Mouse (Mus musculus): Measurements from ENCODE around the gene Shisa2. TPM values are rescaled to one million over a fixed set of nuclear protein-coding genes. Genes with fewer than 3 reads are reported as not detected.
"Not testable (repeated sequence)": the region's sequence is repeated elsewhere in the genome, so short reads cannot be mapped to it uniquely, and the experiment has no call there.

The Shisa2 gene
- total RNA-seq (2021): 1 to 10 TPM; 2.4 TPM

DNA sequence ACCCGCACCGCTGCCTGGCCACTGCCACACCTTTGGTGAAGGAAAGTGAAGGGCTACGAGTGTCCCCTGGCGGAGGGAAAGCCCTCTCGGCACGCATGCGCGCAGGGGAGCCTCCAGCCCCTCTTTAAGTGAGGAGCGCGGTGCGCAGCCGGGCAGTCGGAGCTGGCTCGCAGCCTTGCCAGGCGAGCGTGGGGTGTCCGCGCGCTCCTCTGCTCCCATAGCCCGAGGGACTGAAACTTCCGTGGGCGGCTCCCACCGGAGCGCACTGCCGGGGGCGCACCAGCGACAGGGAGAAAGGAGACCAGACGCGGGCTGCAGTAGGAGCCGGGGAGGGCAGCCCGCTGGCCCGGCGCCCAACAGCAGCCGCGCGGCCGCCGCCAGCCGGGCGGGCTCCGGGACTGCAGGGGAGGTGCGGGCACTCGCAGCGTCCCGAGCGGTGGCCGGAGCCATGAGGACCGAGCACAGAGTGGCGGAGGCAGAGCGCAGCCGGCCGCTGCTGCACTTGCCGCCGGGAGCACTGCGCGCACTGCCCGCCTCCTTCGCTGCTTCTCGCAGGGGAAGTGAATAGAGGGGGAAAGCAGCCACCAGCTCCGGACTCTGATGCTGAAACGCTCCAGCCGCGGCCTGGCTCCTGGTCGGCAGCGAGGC lies at the start of gene Shisa2:
TSS of gene Shisa2 (plus strand) at position 151 of the 648 bp plus-strand sequence.
- DNase-seq: peak; percentile 84

DNA sequence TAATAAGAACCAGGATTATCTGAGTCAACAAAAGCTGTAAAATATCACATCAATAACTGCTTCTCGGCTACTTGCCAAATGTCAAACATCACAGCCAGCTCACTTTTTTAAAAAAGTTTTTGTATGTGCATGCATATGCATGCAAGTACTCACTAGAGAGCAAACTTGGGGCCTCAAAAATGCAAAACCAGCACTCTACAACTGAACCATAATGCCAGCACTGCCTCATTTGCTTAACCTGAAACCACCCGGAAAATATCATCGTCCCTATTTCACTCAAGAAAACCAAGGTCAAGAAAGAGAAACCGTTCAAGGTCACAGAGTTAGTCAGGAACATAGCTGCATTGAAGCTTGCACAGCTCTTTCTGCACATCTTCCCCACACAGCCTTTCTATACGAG lies 48.7 kb upstream of the Shisa2 start:
- DNase-seq: no peak

DNA sequence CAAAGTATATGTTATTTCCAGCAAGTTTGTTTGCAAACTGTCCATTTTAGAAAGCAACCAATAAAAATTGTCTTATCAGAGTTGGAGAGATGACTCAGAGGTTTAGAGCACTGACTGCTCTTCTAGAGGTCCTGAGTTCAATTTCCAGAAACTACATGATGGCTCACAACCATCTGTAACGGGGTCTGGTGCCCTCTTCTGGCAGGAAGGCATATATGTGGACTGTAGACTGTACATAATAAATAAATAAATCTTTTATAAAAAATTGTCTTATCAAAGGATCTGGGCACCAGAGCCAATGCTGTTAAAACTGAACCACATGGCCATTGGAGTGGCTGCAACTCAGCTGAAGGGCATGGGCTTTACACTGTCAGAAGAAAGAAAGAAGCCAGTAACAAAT lies 34.5 kb upstream of the Shisa2 start:
- peak; percentile 27 for DNase-seq

DNA sequence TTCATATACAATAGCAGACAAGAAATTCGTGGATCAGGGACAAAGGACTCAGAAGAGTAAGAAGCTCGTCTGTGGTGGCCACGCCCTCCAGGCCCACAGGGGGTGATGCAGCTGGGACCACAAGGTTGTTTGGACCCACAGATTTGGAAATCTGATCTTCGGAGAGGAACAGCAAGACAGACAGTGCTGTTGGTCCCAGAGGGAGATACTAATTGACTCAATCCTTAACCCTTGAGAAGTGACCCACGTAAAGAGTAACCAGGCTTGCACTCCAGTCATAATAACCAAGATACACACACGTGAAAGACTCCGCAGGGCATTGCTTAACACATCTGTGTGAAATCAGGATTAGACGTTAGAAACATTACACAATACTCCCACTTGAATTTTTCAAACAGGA lies 33.2 kb upstream of the Shisa2 start:
- DNase-seq: no peak

DNA sequence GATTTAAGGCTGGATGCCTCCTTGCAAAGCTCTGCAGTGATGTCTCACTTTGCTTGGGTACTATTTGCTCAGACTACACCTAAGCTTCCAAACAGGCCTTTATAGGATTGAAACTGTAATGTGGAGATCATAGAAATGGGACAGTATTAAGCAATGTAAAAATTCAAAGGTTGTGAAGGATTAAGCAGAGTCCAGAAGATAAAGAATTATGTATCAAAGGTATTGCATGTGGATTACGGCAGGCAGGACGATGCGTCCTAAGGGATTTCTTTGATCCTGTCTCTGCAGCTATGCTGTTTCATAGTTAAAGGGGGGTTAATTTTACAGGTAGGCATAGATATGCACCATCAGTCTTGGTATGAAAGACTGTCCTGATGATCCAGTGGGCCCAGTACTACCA lies 32.5 kb upstream of the Shisa2 start:
- DNase-seq: no peak

DNA sequence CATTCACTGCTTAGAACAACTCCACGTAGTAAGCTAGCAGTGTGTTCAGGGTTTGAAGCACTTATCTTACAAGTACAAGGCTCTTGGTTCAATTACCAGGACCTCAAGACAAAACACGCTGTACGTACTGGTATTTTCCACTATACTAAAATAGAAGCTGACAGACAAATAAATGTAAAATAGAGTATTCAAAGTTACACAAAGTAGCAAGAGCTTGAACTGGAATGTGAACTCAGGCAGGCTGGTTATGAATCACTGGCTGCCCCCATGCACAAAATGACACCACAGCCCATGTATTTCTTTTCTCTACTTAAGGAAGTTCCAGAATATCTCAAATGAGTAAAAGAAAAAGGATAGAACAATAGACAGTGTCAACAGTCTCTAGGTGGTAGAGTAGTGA lies 30.1 kb upstream of the Shisa2 start:
- no peak for DNase-seq

DNA sequence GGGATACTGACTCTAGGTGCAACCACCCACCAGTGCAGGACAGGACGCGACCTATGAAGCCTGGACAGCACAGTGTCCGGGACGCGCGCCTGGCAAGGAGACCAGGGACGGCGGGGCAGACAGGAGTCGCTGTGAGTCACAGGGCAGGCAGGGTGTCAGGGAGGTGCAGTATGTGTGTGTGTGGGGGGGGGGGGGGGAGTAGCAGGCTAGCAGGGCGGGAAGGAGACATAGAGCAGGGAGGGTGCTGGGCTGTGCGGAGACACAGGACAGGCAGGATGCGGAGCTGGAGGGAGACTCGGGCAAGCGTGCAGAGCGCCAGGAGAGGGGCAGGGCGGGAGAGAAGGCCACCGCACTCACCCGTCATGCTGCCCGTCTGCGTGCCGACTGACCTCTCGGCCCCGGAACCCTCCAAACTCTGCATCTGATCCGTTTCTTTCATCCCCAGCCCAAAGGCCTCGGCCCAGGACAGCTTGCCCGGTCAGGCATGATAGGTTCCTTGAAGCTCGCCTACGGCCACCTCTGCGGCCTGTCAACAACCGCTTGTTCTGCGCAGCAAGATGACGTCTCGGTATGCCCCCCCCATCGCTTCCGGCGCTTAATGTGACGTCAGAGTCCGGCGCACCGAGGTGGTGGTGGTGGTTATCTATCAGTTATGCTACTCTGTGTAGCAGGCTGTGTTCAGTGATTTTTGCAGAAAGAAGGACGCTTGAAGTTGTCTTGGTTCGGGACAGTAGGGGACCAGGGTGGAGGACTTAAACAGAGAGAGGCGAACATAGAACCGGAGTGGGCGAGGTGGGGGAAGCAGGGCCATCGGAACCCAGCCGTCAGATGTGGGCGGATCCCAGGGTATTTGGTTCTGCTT lies 27.5 kb upstream of the Shisa2 start, which contains the start of gene Cdadc1:
TSS of gene Cdadc1 (minus strand) at position 562 of the 862 bp plus-strand sequence.
- peak; percentile 98 for DNase-seq

DNA sequence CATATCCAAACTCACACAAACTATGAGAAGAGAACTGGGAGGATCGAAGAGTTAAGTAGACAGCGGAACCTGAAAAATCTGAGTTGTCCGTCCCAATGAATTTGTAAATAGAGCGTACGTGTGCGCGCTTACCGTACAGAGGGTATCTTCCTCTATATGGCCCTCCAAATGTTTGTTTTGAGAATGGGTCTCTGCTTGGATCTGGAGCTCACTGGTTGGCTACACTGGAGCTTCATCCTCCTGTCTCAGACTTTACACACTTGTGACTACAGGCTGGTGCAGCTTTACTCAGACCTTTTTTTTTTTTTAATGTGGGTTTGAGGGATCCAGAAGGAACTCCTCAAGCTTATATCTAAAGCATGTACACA lies 26.9 kb upstream of the Shisa2 start:
- no peak for DNase-seq

DNA sequence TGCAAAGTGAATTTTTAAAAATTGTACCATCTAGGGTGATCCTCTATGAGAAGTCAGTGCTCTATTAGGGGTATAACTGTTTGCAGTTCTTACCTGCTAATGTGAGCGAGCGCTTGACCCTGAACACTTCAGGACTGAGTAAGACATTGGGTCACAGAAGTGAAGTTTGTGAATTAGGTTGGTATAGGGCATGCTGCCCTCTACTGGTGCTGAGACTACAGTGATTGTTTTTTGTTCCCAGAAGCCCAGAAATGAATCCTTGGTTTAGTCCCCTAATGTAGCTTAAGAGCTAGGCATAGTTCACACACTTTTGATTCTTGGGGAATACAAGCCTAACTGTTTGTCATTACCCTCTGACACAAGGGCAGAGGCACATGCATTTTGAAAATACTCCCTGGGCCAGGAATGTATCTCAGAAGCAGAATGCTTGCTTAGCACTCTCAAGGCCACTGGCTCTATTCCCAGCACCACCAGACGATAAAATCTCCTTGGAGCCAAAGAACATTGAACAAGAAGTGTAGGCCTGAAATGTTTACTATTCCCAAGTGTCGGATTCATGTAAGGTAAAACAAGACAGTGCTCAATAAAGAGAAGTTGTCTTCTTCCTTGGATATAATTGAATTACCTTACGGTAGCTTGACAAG lies 21.0 kb upstream of the Shisa2 start:
- DNase-seq: peak; percentile 35

DNA sequence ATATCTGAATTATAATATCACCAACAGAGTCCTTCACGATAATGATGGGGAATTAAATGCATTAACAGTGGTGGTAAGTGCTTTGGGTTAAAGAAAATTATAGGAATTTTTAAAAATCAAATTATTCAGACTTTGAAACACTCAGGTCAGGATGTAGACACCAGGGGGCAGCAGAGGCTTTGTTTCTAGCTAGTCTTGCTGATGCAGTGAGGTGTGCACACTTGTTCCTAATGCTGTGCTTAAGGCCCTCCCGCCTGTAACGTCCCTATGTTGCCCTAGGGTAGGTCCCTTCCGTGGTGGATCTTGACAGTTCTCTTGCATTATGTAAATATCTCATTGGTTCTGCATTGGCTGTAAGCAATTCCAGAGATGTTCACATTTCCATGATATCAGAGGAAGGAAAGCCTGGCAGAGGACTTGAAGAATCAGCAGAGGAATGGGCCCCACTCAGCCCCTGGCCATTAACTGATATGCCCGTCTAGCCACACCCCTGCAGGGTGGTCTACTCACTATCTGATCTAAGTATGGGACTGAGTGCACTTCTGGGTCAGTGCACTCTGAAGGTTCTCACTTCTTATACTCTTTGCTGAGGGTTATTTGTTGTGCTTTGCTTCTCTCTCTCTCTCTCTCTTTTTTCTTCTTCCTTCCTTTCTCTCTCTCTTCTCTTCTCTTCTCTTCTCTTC lies 19.3 kb upstream of the Shisa2 start:
- DNase-seq: peak; percentile 81

DNA sequence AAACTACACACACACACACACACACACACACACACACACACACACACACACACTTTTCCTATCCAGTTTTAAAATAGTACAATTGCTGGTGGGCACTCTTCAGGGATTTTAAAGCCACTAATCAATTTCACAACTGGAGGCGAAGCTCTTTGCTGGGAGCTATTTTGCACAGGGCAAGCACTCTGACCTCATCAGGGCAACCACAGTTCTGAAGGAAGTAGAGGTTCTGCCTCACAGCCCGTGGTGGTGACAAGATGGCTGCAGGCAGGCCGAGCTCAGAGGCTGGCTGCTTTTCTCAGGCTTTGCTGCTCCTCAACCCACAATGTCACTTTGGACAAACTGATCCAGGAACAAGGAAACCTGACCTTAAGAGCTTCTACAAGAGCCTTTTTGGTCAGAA lies 18.1 kb upstream of the Shisa2 start:
- no peak for DNase-seq

DNA sequence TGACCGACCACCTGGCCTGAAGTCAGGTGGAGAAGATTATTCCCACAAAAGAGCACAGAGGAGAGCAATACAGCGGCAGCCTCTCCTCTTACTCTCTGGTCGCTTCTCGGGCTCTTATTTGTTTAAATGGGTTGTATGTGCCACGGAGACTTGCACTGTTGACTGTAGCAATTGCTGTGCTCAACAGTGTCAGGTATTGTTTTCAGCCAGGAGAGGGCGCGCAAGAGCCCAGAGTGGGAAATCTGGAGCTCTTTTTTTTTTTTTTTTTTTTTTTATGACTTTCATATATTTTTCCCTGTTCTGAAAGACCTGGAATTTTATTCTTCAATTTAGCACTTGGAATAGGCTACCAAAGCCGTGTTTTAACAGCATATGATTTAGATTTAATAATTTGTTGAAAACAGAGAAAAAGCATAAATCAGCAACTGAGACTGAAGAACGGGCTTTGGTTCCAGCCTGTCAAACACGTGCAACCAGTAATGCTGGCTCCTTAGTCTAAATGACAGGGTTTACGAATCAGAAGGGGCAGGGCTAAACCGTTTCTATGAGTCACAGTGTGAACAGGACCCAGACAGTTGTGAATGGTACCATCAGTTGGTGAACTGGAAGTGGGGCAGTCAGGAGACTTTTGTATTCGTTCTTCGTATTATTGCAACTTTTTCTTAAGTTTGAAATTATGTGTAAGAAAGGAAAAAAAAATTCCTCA lies 12.0 kb upstream of the Shisa2 start:
- DNase-seq: peak; percentile 79

DNA sequence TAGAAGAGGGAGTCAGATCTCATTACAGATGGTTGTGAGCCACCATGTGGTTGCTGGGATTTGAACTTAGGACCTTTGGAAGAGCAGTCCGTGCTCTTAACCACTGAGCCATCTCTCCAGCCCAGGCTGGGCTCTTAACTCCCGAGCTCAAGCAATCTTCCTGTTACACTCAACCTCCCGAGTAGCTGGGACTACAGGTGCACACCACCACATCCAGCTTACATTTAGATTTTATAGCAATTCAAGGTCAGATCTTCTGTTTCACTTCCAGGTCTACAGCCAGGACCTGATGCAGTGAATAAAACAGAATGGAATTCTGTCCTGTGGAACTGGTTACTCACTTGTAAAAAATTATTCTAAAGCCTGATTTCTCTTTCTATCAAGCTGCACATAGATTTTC lies 11.0 kb upstream of the Shisa2 start:
- not testable (repeated sequence) for DNase-seq

DNA sequence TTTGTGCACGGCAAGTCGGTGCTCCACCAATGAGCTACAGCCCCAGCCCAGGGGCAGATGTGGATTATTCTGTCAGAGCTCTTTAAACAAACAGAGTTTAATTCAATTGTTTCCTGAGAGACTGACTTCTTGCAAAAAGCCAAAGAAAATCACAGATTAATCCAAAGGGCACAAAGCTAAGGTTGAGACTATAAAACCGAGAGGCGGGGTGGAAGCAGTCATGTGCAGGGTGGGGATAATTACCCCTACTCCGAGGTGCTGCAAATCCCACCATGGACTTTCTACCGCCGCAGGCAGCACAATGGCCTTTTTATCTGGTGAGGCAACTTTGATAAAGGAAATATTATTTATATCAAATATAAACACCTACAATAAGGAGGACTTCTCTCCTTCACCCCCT lies 8.3 kb upstream of the Shisa2 start:
- no peak for DNase-seq

DNA sequence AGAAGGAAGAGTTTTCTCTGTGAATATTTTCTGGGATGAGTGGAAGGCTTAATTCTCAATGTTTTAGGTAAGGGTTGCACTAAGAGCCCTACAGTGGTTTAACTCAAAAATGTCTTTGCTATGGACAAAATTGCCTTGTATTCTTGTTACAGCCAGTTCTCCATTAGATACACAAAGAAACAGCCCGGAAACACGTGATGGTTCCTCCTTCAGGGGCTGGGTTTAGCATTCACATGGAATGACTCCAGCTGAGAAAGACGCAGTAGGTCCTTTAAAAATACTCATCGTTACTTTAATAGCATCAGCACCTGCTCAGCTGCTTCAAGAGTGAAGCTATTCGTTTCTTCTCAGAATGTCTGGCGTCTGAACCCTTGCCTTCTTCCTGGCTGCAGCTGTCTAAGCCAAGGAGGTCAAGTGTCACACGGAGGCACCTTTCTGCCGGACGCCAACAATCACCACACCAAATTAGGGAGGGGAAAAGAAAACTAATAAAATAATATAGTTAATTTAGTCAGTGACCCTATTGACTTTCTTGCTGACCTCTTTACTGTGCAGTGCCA lies 702 bp upstream of the Shisa2 start:
- DNase-seq: no peak

DNA sequence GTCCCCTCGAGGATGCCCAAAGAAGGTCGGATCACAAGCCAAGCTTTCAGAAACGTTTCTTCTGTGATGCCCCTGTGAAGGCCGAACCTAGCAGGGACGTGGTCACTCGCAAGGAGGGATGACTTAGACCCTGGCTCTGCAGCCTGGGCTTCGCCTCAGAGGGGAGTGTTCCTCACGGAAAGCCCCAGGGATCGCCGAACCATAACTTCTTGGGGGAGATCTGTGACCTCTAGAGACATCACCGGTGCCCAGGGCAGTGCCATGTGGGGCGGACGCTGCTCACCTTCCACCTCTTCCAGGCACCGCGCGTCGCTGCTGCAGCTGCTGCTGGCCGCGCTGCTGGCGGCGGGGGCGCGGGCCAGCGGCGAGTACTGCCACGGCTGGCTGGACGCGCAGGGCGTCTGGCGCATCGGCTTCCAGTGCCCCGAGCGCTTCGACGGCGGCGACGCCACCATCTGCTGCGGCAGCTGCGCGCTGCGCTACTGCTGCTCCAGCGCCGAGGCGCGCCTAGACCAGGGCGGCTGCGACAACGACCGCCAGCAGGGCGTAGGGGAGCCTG lies 777 bp downstream of the Shisa2 start:
- peak; percentile 41 for DNase-seq

DNA sequence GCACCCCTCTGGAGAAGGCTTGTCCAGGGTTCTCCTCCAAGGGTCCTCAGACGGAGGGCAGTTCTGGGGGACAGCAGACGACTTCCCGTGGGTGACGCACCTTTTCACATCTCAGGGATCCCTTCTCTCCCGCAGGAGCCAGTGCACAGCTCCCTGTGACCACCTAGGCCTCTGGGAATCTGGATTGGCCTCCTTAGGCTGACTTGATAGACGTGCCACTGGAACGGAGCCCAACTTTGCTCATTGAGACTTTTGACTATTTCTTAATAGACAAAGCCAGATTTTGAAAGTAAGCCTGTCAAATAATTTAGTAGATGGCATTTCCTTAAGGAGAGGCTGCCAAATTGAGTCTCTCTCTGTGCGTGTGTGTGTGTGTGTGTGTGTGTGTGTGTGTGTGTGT lies 1.6 kb downstream of the Shisa2 start:
- no peak for DNase-seq

DNA sequence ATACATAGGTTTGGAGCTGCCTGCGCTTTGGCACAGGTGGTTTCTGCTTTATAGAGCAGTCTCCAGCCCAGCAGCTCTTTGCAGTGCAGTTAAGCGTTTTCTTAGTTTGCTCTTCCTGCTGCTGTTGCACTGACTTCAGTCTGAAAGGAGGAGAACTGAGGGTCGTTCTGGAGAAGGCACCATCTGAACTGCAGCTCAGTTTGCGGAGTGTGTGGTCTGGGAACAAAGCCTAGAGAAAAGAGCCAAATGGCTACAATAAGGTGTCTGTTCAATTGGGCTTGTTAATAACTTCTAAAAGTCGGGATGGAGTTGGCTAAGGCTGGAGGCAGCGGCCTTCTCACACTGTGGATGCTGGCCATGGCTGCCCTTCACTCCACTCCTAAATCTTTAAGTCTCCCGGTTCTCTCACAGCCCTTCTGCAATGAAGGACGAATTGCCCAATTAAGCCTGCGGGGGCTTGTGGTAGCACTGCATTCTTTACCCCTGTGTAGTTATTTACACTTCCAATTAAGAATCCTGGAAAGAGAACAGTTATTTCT lies 2.1 kb downstream of the Shisa2 start:
- no peak for DNase-seq

DNA sequence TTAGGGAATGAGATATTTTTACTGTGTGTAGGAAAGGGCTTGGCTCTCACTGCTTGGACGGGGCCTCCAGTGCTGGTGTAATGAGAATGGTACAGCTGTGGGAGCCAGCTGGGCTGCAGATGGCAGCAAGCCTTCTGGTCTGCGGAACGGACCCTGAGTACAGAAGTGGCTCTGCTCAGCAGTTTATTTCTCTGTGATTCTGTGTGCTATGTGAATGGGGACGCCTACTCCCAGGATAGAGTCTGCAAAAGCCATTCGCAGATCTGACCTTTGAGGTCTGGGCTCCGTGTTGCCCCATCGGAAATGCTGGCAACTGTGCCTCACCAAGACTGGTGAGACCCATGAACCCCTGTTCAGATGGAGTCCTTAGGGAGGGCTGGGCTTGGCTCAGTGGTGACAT lies 2.7 kb downstream of the Shisa2 start:
- DNase-seq: no peak

DNA sequence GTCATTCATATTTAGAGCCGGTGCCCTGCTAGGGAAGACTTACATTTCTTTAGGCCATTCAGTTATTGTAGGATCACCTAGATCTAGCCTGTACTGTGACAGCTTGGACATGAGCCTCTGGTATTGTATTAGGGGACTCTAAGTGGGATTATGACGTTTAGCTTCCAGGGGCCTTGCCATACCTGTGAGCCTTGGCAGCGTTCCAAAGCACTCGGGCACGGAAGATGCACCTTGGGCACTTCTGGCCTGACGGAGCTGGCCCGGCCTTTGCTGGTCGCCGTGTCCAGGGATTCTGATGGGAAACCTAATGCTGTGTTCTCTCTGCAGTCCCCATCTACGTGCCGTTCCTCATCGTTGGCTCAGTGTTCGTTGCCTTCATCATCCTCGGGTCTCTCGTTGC lies 4.2 kb downstream of the Shisa2 start:
- no peak for DNase-seq

DNA sequence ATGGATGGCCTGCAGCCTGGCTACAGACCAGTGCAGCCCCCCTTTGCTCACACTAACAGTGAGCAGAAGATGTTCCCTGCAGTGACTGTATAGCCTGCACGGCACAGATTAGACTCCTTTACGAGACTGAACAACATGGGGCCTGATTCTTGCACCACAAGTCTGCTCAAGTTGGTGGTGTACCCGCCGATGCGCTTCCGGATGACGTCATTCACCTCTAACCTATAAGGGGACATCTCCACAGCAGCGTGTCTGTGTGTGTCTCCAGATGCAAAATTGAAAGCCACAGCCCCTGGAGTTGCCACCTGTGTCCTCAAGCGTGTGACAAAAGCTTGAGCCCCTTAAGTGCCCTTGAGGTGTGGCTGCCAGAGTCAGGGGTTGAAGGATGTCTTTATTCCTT lies 5.0 kb downstream of the Shisa2 start:
- no peak for DNase-seq
